Mouse (Mus musculus): ENCODE results near the gene Srpk2. TPM values are rescaled to one million over a fixed set of nuclear protein-coding genes. Genes with fewer than 3 reads are reported as not detected.
A peak's percentile ranks its signal among the peaks of the same experiment; 100 is the strongest.
"Not testable (repeated sequence)": the region's sequence is repeated elsewhere in the genome, so short reads cannot be mapped to it uniquely, and the experiment has no call there.

The Srpk2 gene
- polyA plus RNA-seq (2015; fragmentation: Nextera tagmentation; extraction: Ambion mirVana) = 33.9 and 36.2 TPM in 2 replicates

- no peaks in the 10 kb centered on the region for H3K9me3 ChIP-seq (replicated peaks; ENCODE audit: control insufficient read depth, low read length)
- 67% methylated on average over 1 of the region's 1 CpGs for WGBS
- no peaks in the 10 kb centered on the region for H3K4me1 ChIP-seq (ENCODE audit: control insufficient read depth, insufficient read depth, low read length)
- H3K4me2 ChIP-seq (ENCODE audit: low read depth, low read length) = no peak within 1 kb of the TSS
- no peak within 1 kb of the TSS for H3K9ac ChIP-seq (ENCODE audit: low read length)
- no peak for ATAC-seq (ENCODE audit: insufficient read depth, low FRiP score)
- H3K4me3 ChIP-seq (replicated peaks; ENCODE audit: low read length) = no peak within 1 kb of the TSS
- H3K27me3 ChIP-seq (ENCODE audit: control insufficient read depth, insufficient read depth, low read length) = no peaks in the 10 kb centered on the region
- H3K27ac ChIP-seq (ENCODE audit: low read length) = no peak within 1 kb of the TSS
- H3K36me3 ChIP-seq (ENCODE audit: control insufficient read depth, insufficient read depth, low read length) = no peaks in the 10 kb centered on the region
Measured at GRCm38 (mm10) chr5:23684517-23684916, at the start of gene Srpk2. TSS of gene Srpk2 (minus strand) at chr5:23684617.

GRCm38 (mm10) chr5:23721956-23722355 lies 37.5 kb upstream of the Srpk2 start:
- Histone ChIP-seq H3K9ac (ENCODE audit: low read length) (no peak overlapping the region), H3K36me3 (ENCODE audit: control insufficient read depth, insufficient read depth, low read length) (no peaks in the 10 kb centered on the region), H3K4me1 (ENCODE audit: control insufficient read depth, insufficient read depth, low read length) (no peaks in the 10 kb centered on the region), H3K27ac (ENCODE audit: low read length) (no peak overlapping the region), H3K27me3 (ENCODE audit: control insufficient read depth, insufficient read depth, low read length) (no peaks in the 10 kb centered on the region), H3K9me3 (replicated peaks; ENCODE audit: control insufficient read depth, low read length) (no peaks in the 10 kb centered on the region), H3K4me2 (ENCODE audit: low read depth, low read length) (no peak overlapping the region), H3K4me3 (replicated peaks; ENCODE audit: low read length) (no peak overlapping the region)
- WGBS = 96% methylated on average over 2 of the region's 2 CpGs
- ATAC-seq (ENCODE audit: insufficient read depth, low FRiP score) = no peak

- Histone ChIP-seq H3K9me3 (replicated peaks; ENCODE audit: control insufficient read depth, low read length) (no peaks in the 10 kb centered on the region), H3K4me1 (ENCODE audit: control insufficient read depth, insufficient read depth, low read length) (no peaks in the 10 kb centered on the region), H3K27me3 (ENCODE audit: control insufficient read depth, insufficient read depth, low read length) (no peaks in the 10 kb centered on the region), H3K9ac (ENCODE audit: low read length) (no peak overlapping the region), H3K27ac (ENCODE audit: low read length) (no peak overlapping the region), H3K36me3 (ENCODE audit: control insufficient read depth, insufficient read depth, low read length) (no peaks in the 10 kb centered on the region), H3K4me2 (ENCODE audit: low read depth, low read length) (no peak overlapping the region), H3K4me3 (replicated peaks; ENCODE audit: low read length) (no peak overlapping the region)
- no peak for ATAC-seq (ENCODE audit: insufficient read depth, low FRiP score)
- 73% methylated on average over 4 of the region's 4 CpGs for WGBS
Measured at GRCm38 (mm10) chr5:23718881-23719328, 34.5 kb upstream of the Srpk2 start.

GRCm38 (mm10) chr5:23718182-23718534 lies 33.7 kb upstream of the Srpk2 start:
- no peaks in the 10 kb centered on the region for H3K36me3 ChIP-seq (ENCODE audit: control insufficient read depth, insufficient read depth, low read length)
- no peak overlapping the region for H3K27ac ChIP-seq (ENCODE audit: low read length)
- H3K9me3 ChIP-seq (replicated peaks; ENCODE audit: control insufficient read depth, low read length) = no peaks in the 10 kb centered on the region
- WGBS = 69% methylated on average over 1 of the region's 1 CpGs
- no peaks in the 10 kb centered on the region for H3K27me3 ChIP-seq (ENCODE audit: control insufficient read depth, insufficient read depth, low read length)
- no peak for ATAC-seq (ENCODE audit: insufficient read depth, low FRiP score)
- no peak overlapping the region for H3K4me3 ChIP-seq (replicated peaks; ENCODE audit: low read length)
- no peak overlapping the region for H3K9ac ChIP-seq (ENCODE audit: low read length)
- no peaks in the 10 kb centered on the region for H3K4me1 ChIP-seq (ENCODE audit: control insufficient read depth, insufficient read depth, low read length)
- no peak overlapping the region for H3K4me2 ChIP-seq (ENCODE audit: low read depth, low read length)

GRCm38 (mm10) chr5:23717469-23718181 lies 33.2 kb upstream of the Srpk2 start:
- ATAC-seq (ENCODE audit: insufficient read depth, low FRiP score) = no peak
- Histone ChIP-seq H3K36me3 (ENCODE audit: control insufficient read depth, insufficient read depth, low read length) (no peaks in the 10 kb centered on the region), H3K9me3 (replicated peaks; ENCODE audit: control insufficient read depth, low read length) (no peaks in the 10 kb centered on the region), H3K4me1 (ENCODE audit: control insufficient read depth, insufficient read depth, low read length) (0 out of 2 replicates have a peak, but pooled peaks cover 3% of the 10 kb centered on the region), H3K4me3 (replicated peaks; ENCODE audit: low read length) (no peak overlapping the region), H3K9ac (ENCODE audit: low read length) (no peak overlapping the region), H3K4me2 (ENCODE audit: low read depth, low read length) (no peak overlapping the region), H3K27me3 (ENCODE audit: control insufficient read depth, insufficient read depth, low read length) (no peaks in the 10 kb centered on the region), H3K27ac (ENCODE audit: low read length) (no peak overlapping the region)
- 71% methylated on average over 3 of the region's 3 CpGs for WGBS

- Histone ChIP-seq H3K4me3 (replicated peaks; ENCODE audit: low read length) (no peak overlapping the region), H3K4me2 (ENCODE audit: low read depth, low read length) (no peak overlapping the region), H3K27me3 (ENCODE audit: control insufficient read depth, insufficient read depth, low read length) (no peaks in the 10 kb centered on the region), H3K4me1 (ENCODE audit: control insufficient read depth, insufficient read depth, low read length) (0 out of 2 replicates have a peak, but pooled peaks cover 3% of the 10 kb centered on the region), H3K9me3 (replicated peaks; ENCODE audit: control insufficient read depth, low read length) (peaks cover 15% of the 10 kb centered on the region), H3K36me3 (ENCODE audit: control insufficient read depth, insufficient read depth, low read length) (peaks cover 18% of the 10 kb centered on the region), H3K9ac (ENCODE audit: low read length) (no peak overlapping the region), H3K27ac (ENCODE audit: low read length) (no peak overlapping the region)
- ATAC-seq (ENCODE audit: insufficient read depth, low FRiP score) = no peak
- WGBS = 87% methylated on average over 8 of the region's 8 CpGs
Measured at GRCm38 (mm10) chr5:23713401-23714335, 29.3 kb upstream of the Srpk2 start.

GRCm38 (mm10) chr5:23712130-23713001 lies 27.9 kb upstream of the Srpk2 start:
- peak; percentile 98 for ATAC-seq (ENCODE audit: insufficient read depth, low FRiP score)
- peak overlapping the region; percentile 75 for H3K27ac ChIP-seq (ENCODE audit: low read length)

GRCm38 (mm10) chr5:23711671-23712129 lies 27.3 kb upstream of the Srpk2 start:
- ATAC-seq (ENCODE audit: insufficient read depth, low FRiP score); H3K27me3 ChIP-seq (ENCODE audit: control insufficient read depth, insufficient read depth, low read length); H3K4me1 ChIP-seq (ENCODE audit: control insufficient read depth, insufficient read depth, low read length): not testable (repeated sequence)
- Histone ChIP-seq H3K9ac (ENCODE audit: low read length) (peak overlapping the region; percentile 84), H3K9me3 (replicated peaks; ENCODE audit: control insufficient read depth, low read length) (peaks cover 26% of the 10 kb centered on the region), H3K27ac (ENCODE audit: low read length) (peak overlapping the region; percentile 75; the same call in 1 of the 2 replicates), H3K4me2 (ENCODE audit: low read depth, low read length) (peak overlapping the region; percentile 73), H3K4me3 (replicated peaks; ENCODE audit: low read length) (peak overlapping the region; percentile 77), H3K36me3 (ENCODE audit: control insufficient read depth, insufficient read depth, low read length) (peaks cover 32% of the 10 kb centered on the region)
- WGBS = 54% methylated on average over 6 of the region's 6 CpGs

More at GRCm38 (mm10) chr5:23712130-23713001, 27.9 kb upstream of the Srpk2 start:
- peak overlapping the region; percentile 84 for H3K9ac ChIP-seq (ENCODE audit: low read length)
- H3K27me3 ChIP-seq (ENCODE audit: control insufficient read depth, insufficient read depth, low read length) = no peaks in the 10 kb centered on the region
- H3K4me2 ChIP-seq (ENCODE audit: low read depth, low read length) = peak overlapping the region; percentile 73
- 0 out of 2 replicates have a peak, but pooled peaks cover 3% of the 10 kb centered on the region for H3K4me1 ChIP-seq (ENCODE audit: control insufficient read depth, insufficient read depth, low read length)
- H3K36me3 ChIP-seq (ENCODE audit: control insufficient read depth, insufficient read depth, low read length) = peaks cover 28% of the 10 kb centered on the region
- WGBS = 3% methylated on average over 60 of the region's 60 CpGs
- peak overlapping the region; percentile 77 for H3K4me3 ChIP-seq (replicated peaks; ENCODE audit: low read length)
- H3K9me3 ChIP-seq (replicated peaks; ENCODE audit: control insufficient read depth, low read length) = peaks cover 23% of the 10 kb centered on the region

Data from stomach, embryonic 16.5 days (tissue).